Comparison of ENCODE assay signal across 8 mouse cellular contexts in the genomic region with DNA sequence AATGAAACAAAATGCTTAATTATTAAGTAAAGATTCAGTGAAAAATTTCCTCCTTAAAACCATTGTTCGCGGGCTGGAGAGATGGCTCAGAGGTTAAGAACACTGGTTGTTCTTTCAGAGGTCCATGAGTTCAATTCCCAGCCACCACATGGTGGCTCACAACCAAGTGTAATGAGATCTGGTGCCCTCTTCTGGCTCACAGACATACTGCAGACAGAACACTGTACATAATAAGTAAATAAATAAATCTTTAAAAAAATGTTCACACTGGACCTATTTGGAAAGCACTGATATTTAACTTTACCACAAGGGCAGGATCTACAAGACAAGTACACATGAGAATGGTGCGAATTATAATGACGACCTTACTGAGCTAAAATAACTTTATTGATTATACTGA. TPM values are rescaled to one million over a fixed set of nuclear protein-coding genes. Genes with fewer than 3 reads are reported as not detected.
DNase-seq lines count a peak whose midpoint lies in the region; ATAC-seq and TF ChIP-seq lines count a peak whose summit lies in the region.

No protein-coding gene starts in this region.

- peaks cover 5% of the 10 kb centered on the region for H3K4me1 ChIP-seq in thymus, adult 2 months (replicated peaks; ENCODE audit: control insufficient read depth, insufficient read depth, low read length)
- H3K4me1 ChIP-seq in heart, embryonic 16.5 days (ENCODE audit: control insufficient read depth, insufficient read depth, low read length), result peaks cover 12% of the 10 kb centered on the region
- peaks cover 12% of the 10 kb centered on the region for H3K4me1 ChIP-seq in limb, embryonic 14.5 days (ENCODE audit: control insufficient read depth, insufficient read depth, low read length)

- DNase-seq in adrenal gland, adult (ENCODE audit: inconsistent age in 2 of 2, low spot score in 1 of 2), result peak; percentile 27 to 61
- no peak for DNase-seq in adrenal gland, postnatal 36 days
- DNase-seq in thymus, adult 2 months, result peak; percentile 40
- no peak for DNase-seq in thymus, adult 18-20 months
- DNase-seq in limb, embryonic 14.5 days (ENCODE audit: low spot score), result peak; percentile 14
- peak; percentile 34 to 62 for DNase-seq in natural killer cell, adult 2 months (ENCODE audit: low spot score in 2 of 2)
- no peak for DNase-seq in ovary, adult 18-20 months (ENCODE audit: low spot score)

- H3K27ac ChIP-seq in thymus, adult 2 months (ENCODE audit: control insufficient read depth, insufficient read depth, low read length), result no peak overlapping the region
- H3K27ac ChIP-seq in heart, embryonic 16.5 days (ENCODE audit: low read length), result no peak overlapping the region
- no peak overlapping the region for H3K27ac ChIP-seq in limb, embryonic 14.5 days (replicated peaks; ENCODE audit: low read depth, low read length)

- no peak for ATAC-seq in heart, embryonic 16.5 days (replicated peaks; ENCODE audit: extremely low read depth, insufficient read depth, low FRiP score)
- no peak for ATAC-seq in limb, embryonic 14.5 days (ENCODE audit: low FRiP score, low read depth)

- peak overlapping the region; percentile 98; the same call in 1 of the 2 replicates for H3K9ac ChIP-seq in heart, embryonic 16.5 days (ENCODE audit: low read length)
- no peak overlapping the region for H3K9ac ChIP-seq in limb, embryonic 14.5 days (ENCODE audit: low read depth, low read length, severe bottlenecking)

- no peak for TF ChIP-seq CTCF in thymus, adult 2 months (IDR thresholded peaks at IDR 0.05; ENCODE audit: borderline replicate concordance, control insufficient read depth, extremely low read depth, insufficient read depth, low read length, poor library complexity)

- no peak overlapping the region for H3K4me3 ChIP-seq in thymus, adult 2 months (ENCODE audit: control insufficient read depth, insufficient read depth, low read length)
- H3K4me3 ChIP-seq in heart, embryonic 16.5 days (ENCODE audit: low read length), result peak overlapping the region; percentile 93
- peak overlapping the region; percentile 95 for H3K4me3 ChIP-seq in limb, embryonic 14.5 days (replicated peaks; ENCODE audit: low read length)

- WGBS in thymus, adult 2 months, result 68% methylated on average over 4 of the region's 4 CpGs
- 45% methylated on average over 4 of the region's 4 CpGs for WGBS in heart, embryonic 16.5 days
- 49% methylated on average over 4 of the region's 4 CpGs for WGBS in limb, embryonic 14.5 days

- no peak for TF ChIP-seq POLR2A in thymus, adult 2 months (IDR thresholded peaks at IDR 0.05; ENCODE audit: control insufficient read depth, extremely low read depth, insufficient read depth, low read length, poor library complexity)
- TF ChIP-seq POLR2A in limb, embryonic 14.5 days (IDR thresholded peaks at IDR 0.05; ENCODE audit: borderline replicate concordance, extremely low read depth, insufficient read depth, insufficient read length), result no peak

- no peaks in the 10 kb centered on the region for H3K36me3 ChIP-seq in thymus, adult 2 months (ENCODE audit: control insufficient read depth, insufficient read depth, low read length)
- no peaks in the 10 kb centered on the region for H3K36me3 ChIP-seq in heart, embryonic 16.5 days (ENCODE audit: control insufficient read depth, insufficient read depth)
- no peaks in the 10 kb centered on the region for H3K36me3 ChIP-seq in limb, embryonic 14.5 days (ENCODE audit: control insufficient read depth, insufficient read depth, low read length)

- H3K9me3 ChIP-seq in heart, embryonic 16.5 days (replicated peaks; ENCODE audit: control insufficient read depth, low read length), result no peaks in the 10 kb centered on the region; the same call in 1 of the 2 replicates
- H3K9me3 ChIP-seq in limb, embryonic 14.5 days (ENCODE audit: control insufficient read depth, low read length), result no peaks in the 10 kb centered on the region

- H3K4me2 ChIP-seq in heart, embryonic 16.5 days (ENCODE audit: low read depth, low read length), result peak overlapping the region; percentile 80
- H3K4me2 ChIP-seq in limb, embryonic 14.5 days (replicated peaks; ENCODE audit: low read depth, low read length, severe bottlenecking), result peak overlapping the region; percentile 53; the same call in 1 of the 2 replicates

- no peaks in the 10 kb centered on the region for H3K27me3 ChIP-seq in thymus, adult 2 months (ENCODE audit: control insufficient read depth, insufficient read depth, low read length)
- H3K27me3 ChIP-seq in heart, embryonic 16.5 days (ENCODE audit: control insufficient read depth, insufficient read depth, low read length), result no peaks in the 10 kb centered on the region
- H3K27me3 ChIP-seq in limb, embryonic 14.5 days (ENCODE audit: control insufficient read depth, insufficient read depth, low read length), result no peaks in the 10 kb centered on the region

RNA-seq across cellular contexts. Expression of a gene that starts 0.7 kb away (rescaled TPM):
- total RNA-seq in adrenal gland, postnatal 36 days (2021), result 100 to 1,000 TPM; 335 to 349 TPM
- 59.5 and 61.2 TPM in 2 replicates for polyA plus RNA-seq in thymus, adult 2 months (2012; rRNA removed)
- polyA plus RNA-seq in heart, embryonic 16.5 days (2015; fragmentation: Nextera tagmentation; extraction: Ambion mirVana), result 349 and 351 TPM in 2 replicates
- polyA plus RNA-seq in limb, embryonic 14.5 days (2012; rRNA removed), result 103 and 110 TPM in 2 replicates
- polyA plus RNA-seq in limb, embryonic 14.5 days (2014; fragmentation: Nextera tagmentation; extraction: Ambion mirVana), result 162 and 166 TPM in 2 replicates

RNA-seq across cellular contexts. Expression of a gene that starts 26.0 kb away (rescaled TPM):
- under 1 TPM; 0.03 to 0.07 TPM for total RNA-seq in adrenal gland, postnatal 36 days (2021)
- polyA plus RNA-seq in thymus, adult 2 months (2012; rRNA removed), result 0.09 and 0.11 TPM in 2 replicates
- polyA plus RNA-seq in heart, embryonic 16.5 days (2015; fragmentation: Nextera tagmentation; extraction: Ambion mirVana), result 0.12 and 0.20 TPM in 2 replicates
- 0.03 and 0.04 TPM in 2 replicates for polyA plus RNA-seq in limb, embryonic 14.5 days (2012; rRNA removed)
- 0.06 TPM in 2 replicates for polyA plus RNA-seq in limb, embryonic 14.5 days (2014; fragmentation: Nextera tagmentation; extraction: Ambion mirVana)

Comparison
In these comparisons a context has a peak if more than half of its experiments do, and no peak if none do; other contexts are left out.
1. DNase-seq: peak in adrenal gland, adult (2 of 2), thymus, adult 2 months (single experiment), limb, embryonic 14.5 days (single experiment) and natural killer cell, adult 2 months (2 of 2); none in adrenal gland, postnatal 36 days (0 of 2), thymus, adult 18-20 months (0 of 2) and ovary, adult 18-20 months (single experiment).